Mouse (Mus musculus) naive thymus-derived CD4-positive, alpha-beta T cell, adult 2 months (primary cell): ENCODE data around the gene Tmem51.
"Not testable (repeated sequence)": the region's sequence is repeated elsewhere in the genome, so short reads cannot be mapped to it uniquely, and the experiment has no call there.

ENCODE experiments used
- DNase-seq: peaks from one replicate; pipeline ENCODE4 v3.0.0-alpha.2; 2011; ENCODE audit warnings: low read depth

Gene Tmem51

DNA sequence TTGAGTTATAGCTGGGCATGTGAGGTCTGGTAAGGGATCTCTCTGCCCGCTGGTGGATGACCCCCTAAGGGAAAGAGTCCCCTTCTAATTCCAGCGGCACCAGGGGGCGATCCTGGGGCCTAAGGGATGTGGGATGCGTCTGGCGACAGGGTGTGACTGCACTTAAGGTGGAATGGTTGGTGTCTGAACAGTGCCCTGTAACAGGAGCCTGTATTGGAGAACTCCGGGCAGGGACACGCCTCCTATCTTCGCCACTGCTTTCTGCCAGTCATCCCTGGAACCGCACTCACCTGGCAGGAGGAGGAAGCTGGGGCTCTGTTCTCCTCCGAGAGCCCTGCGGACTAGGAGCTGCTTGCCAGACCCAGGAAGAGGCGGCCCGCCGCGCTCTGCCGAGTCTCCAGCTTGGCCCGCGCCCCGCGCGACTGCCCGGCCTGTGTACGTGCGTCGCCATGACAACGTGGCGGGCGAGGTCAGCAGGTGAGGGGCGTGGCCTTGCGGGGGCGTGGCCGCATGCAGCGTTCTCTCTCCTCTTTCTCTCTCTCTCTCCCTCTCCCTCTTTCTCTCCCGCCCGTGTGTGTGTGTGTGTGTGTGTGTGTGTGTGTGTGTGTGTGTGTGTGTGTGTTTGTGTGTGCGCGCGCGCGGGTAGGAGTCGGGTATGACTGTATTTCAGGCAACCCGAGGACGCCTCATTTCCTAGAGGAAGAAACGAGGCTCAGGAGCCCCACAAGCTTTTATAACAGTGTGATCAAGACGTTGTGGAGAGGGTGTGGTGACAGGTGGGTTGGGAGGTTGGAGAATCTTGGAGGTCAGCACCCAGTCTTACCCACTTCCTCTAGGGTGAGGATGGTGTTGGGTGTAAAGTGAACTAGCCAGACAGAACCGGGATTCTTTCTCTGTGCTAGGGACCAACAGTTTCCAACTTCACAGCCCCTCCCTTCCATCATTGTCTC, 69.2 kb downstream of the Tmem51 start, which contains the start of gene Fhad1:
Gene Fhad1, minus strand, starts transcription at position 424 of the 950 bp plus-strand sequence.
- DNase-seq = peak; percentile 54

DNA sequence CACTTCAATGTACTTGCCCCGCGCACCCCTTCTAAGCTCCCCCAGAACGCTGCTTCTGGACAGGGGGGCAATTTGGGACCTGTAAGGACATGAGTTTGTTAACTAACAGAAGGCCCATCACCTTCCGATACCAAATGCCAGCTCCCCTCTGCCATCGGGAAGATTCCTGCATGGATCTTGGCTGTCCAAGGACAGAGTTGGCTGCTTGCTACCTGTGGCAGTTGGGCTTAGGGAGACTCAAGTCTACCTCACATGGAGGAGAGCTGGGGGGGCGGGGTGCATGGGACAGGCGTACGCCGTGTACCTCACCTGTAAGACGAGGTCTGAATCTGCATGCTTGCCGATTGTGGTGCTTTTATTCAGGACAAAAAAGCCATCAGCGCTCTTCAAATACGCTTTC, 72.9 kb downstream of the Tmem51 start:
- DNase-seq = no peak

GRCm38 (mm10) chr4:142010441-142010840, 73.7 kb downstream of the Tmem51 start:
- DNase-seq = no peak

DNA sequence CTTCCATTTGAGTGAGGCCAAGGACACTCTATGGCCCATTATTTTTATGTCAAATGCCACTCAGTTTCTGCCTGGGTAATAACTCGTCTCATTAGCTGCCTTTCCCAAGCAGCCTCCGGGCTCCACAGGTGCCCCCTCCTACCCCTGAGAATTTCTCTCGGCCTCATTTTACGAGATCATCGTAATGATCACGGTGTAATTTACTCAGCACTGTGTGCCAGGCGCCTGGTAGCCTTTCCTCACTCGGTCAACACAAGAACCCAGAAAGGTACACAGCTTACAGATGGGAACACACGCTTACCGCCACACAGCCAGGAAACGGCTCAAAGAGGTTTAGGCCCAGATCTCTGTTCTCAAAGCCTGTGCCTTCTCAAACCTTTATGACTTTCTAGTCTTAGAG, 75.9 kb downstream of the Tmem51 start:
- DNase-seq = no peak

DNA sequence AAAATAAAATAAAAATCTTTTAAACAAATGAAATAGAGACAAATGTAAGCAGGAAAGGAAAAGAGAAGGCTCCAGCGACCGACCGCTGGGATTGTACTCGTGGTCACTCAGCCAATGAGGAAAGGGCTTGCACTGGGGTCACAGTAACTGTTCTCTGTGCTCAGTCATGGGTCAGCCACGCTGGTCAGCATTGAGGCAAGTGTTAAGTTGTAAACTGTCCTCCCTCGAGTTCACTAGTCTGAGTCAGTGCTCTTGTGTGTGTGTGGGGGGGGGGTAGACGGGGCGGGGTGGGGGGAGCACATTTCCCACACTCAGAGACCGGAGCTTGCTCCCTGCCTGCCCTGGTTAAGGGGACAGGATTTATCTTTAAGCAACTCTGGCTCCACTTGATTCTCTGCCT, 83.5 kb downstream of the Tmem51 start:
- DNase-seq = no peak

- no peak for DNase-seq
Measured at GRCm38 (mm10) chr4:141999494-142000074, 84.5 kb downstream of the Tmem51 start.

GRCm38 (mm10) chr4:141998282-141998821, 85.8 kb downstream of the Tmem51 start:
- peak; percentile 32 for DNase-seq

- DNase-seq = no peak
Measured at GRCm38 (mm10) chr4:141996880-141997279, 87.2 kb downstream of the Tmem51 start.

DNA sequence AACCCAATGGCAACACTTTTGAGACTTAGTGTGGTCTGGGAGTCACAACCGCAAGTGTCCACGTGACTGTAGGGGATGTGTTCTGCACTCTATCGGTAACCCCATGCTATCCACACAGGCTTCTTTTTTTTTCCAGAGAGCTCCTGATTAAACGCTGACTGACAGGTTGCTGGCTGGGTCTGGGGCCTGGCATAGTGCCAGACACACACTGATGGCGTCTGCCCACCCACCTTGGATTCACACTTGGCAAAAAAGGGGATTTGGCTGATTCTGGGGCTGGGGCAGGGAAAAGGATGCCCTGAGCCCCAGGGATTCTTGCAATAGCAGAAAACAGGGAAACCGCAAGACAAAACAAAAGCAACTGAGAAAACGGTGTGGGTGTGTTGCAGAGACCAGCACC, 88.0 kb downstream of the Tmem51 start:
- DNase-seq = no peak

GRCm38 (mm10) chr4:141994062-141994471, 90.0 kb downstream of the Tmem51 start:
- DNase-seq = not testable (repeated sequence)

- DNase-seq = no peak
Measured at GRCm38 (mm10) chr4:141993347-141994061, 90.6 kb downstream of the Tmem51 start.

DNA sequence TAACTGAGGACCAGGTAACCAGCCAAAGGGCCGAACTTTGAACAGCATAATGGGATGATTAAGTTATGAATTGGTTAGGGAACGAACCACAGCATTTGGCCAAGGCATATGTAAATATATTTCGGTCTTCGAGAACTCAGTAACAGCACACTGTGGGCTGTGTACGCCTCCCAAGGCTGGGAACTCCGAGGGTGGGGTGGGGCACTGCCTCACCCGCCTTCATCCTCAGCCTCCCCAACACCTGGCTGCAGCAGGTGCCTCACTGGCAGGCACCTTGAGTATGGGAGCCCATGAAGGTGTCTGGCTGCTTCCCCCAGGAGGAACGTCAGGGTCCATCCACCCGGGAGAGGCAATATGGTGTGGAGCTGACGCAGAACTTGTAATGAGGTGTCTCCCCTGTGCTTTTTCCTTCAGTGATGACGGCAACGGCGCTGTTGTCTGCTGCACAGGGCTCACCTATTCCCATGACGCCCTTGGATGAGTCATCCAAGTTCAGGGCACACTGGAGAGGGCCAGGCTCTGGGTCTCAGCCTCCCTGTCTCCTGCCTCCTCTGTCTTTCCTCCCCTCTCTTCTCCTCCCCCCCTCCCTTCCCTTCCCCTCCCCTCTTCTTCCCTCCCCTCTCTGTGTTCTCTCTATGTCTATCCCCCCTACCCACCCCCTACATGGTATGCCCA, 91.4 kb downstream of the Tmem51 start:
- no peak for DNase-seq

- no peak for DNase-seq
Measured at GRCm38 (mm10) chr4:141988178-141988577, 95.9 kb downstream of the Tmem51 start.

- no peak for DNase-seq
Measured at GRCm38 (mm10) chr4:141983689-141984088, 100.4 kb downstream of the Tmem51 start.

DNA sequence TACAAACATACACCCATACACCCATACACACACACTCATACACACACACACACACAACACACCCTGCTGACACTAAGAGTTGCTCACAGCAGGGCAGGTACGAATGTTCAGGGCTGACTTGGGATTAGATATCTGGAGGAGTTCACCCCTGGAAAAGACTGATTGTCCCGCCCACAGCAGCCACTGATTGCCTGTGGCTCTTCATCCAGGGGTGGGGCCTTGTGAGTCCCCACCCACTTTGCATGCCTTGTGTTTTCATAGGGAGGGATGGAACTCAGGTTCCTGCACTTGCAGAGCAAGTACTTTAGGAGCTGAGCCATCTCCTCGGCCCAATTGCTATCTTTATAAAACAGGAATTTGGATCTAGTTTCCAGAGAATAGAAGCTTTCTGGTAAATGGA, 102.6 kb downstream of the Tmem51 start:
- no peak for DNase-seq
